Mouse (Mus musculus) R1 (cell line): ENCODE results near the gene Ino80.

Experiments used
- DNase-seq: peaks from one replicate; pipeline ENCODE4 v3.0.0-alpha.2; 2018; ENCODE audit warnings: low read depth, low spot score

Ino80 gene

DNA sequence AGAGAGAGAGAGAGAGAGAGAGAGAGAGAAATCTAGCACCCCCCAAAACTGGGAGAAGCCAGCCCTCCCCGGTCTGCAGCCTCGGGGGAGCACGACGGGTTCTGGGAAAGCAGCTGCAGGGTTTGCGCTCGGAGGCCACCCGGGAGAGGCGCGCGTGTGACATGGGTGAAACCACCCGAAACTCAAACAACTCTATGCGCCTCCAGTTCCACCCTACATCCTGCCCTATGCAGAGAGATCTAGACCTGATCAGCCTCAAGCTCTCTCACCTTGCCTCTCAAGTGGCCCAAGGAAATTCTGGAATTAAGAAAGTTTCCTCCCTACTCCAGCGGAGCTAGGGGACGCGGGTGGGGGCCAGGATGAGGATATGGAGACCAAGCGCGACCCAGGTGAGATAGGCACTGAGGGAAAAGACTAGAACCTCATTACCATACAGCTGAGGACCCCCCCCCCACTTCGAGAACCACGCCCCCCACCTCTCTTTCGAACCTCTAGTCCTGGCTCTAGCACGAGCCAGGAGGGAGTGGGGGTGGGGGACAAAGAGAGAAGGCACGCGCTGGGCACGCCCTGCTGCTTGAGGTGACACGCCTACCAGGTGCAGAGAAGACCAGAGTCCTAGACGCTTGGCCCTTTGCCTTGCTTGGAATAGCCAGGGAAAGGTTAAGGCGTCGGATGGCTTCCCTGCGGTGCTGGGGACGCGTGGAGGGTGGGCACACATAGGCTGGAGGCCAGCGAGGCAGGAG is 152.7 kb downstream of the Ino80 start:
- DNase-seq: peak; percentile 78

DNA sequence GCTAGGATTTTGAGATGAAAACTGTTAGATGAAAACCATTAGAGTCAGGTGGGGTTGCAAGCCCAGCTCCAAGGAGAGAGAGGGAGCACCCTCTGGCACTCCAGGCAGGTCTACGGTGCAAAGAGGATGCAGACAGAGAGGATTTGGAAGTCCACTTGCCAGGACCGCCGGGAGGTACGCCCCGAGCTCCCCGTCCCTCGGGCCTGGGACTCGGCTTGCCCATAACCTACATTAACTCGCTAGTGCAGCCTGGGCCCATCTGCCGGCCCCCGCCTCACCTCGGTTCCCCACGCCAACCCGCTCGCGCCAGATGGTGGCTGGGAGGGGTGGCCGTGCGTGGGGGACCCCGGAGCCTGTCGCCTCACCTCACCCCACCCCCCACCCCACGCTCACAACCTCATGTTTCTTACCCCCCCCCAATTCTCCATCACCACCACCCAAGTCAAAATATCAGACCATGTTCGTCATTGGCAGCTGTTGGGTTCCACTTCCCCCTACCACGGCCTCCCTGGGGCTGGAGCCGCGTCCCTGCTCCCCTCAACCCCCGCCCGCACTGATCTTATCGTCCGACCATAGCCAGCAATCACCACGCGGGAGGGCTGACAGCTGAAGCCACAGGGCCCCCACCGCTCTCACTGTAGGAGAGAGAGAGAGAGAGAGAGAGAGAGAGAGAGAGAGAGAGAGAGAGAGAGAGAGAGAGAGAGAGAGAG is 153.5 kb downstream of the Ino80 start:
- no peak for DNase-seq
